Mouse (Mus musculus) kidney, adult 8-10 months (tissue): ENCODE results near the gene Csnk2a2.

Experiments
- DNase-seq, 2 experiments: peaks; one replicate each; pipeline ENCODE4 v3.0.0; 2022

The Csnk2a2 gene

DNA sequence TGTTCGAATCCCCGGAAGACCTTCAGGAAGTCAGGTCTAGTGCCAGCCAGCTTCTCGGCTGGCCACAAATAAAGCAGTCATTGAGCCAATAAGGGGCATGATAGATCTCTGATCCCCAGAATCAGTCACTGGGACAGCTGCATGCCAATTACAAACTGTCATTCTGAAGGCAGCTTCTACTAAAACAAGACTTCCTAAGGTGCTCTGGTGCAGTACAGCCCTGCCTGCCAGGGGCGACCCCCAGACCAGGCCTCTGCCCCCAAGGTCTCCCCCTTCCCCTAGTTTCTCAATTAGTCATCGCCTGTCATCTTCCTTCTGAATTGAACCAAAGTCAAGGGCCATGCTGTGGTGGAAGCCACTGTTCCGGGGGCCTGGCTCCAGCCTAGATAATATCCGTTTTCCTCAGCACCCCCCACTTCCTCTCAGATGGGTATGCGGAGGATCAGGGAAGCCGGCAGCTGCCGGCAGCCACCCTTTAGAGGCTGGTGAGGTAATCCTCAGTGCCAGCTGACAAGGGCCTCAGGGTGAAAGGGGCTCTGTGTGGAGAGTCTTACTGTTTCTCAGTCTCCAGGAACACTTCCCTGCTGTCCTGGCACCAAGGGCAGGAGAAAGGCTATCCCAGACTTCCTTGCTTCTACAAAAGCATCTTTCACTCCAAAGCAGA is 78.4 kb downstream of the Csnk2a2 start:
- peak in 1 of 2 experiments; percentile 30 for DNase-seq

DNA sequence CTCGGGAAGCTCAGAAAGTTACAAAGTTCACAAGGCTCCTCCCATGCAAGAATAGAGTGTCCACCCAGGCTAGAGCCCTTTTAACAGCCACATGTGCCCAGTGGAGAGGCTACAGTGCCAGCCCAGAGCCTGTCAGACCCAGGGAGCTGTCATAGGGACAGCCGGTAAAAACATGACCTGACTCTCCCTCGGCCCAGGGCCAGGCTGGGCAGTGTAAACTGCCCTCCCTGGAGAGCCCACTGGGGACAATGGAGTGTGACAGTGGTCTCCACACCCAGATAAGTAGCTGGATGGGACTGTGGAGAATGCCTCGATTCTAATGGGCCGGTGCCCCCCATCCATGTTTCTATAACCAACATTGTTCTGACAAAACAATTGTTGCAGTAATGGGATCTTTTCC is 80.3 kb downstream of the Csnk2a2 start:
- DNase-seq, result no peak

DNA sequence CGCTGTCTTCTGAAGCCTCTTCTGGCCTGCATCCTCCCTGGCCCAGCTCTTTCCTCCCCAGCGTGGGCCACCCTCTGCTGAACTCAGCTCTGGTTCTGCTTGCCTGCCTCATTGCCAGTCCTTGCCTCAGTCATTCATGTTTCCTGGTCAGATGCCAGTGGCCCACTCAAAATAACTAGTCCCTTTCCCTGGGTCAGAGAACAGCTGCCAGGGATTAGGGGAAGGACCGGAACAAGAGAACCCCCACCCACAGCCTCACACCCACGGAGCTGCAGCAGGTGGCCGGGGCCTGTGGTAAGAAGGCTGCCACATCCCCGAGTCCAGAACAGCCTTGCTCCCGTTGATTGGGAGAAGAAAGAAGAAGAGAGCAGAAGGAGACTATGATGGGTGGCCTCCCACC is 88.7 kb downstream of the Csnk2a2 start:
- DNase-seq, result no peak

DNA sequence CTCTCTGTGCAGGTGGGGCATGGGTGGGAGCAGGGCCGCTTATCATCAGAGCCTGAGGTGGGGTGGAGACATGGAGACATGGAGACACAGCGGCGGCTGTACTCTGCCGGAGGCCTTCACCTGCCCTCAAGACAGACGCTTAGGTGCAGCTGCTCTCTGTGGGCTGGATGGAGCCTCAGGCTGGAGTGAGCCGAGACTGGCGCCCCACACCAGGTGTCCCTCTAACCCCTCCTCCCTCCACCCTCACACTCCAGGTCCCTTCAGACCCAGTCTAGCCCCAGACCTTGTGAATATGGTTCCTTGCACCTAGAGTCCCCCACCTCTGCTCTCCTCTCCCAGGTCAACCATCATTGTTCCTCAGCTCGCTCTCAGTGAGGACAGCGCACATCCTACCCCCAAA is 90.7 kb downstream of the Csnk2a2 start:
- no peak for DNase-seq

DNA sequence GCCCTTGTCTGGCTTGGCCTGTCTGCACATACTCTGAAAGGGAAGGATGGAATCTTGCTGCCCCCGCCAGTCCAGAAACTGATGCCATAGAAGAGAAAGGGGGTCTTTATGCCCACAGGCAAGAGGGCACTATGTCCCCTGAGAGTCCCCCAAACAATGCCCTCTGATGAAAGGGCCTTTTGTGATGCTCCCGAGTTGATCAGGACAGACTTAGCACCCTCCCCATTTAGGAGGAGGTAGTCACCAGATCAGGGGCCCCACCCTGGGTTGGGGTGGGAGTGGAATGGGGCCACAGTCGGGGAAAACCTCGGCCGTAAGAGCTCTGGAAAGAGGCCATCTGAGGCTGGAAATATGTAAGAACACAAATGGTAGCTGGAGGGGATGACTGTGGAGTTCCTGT is 92.6 kb downstream of the Csnk2a2 start:
- no peak for DNase-seq

DNA sequence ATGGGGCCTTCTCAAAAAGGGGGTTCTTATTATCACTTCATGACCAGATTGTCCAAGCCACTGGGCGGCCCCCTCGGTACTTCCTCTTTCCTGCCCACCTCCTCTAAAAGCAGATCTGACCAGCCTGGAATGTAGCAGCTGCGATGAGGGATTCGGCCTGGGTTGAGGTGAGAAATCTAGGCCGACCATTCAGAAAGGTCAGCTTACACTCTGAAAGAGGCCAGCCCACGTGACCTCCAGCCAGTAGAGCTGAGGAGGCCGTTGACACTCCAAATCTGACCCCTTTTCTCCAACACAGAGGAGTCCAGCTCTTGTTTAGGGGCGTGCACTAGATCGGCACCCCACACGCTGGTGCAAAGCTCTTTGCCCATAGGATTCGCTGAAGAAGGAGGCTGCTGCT is 93.1 kb downstream of the Csnk2a2 start:
- DNase-seq, result no peak
